Mouse (Mus musculus): ENCODE measurements around the gene Gabra3. TPM values are rescaled to one million over a fixed set of nuclear protein-coding genes. Genes with fewer than 3 reads are reported as not detected.

The Gabra3 gene
- not detected in 2 replicates for polyA plus RNA-seq (2012)

DNA sequence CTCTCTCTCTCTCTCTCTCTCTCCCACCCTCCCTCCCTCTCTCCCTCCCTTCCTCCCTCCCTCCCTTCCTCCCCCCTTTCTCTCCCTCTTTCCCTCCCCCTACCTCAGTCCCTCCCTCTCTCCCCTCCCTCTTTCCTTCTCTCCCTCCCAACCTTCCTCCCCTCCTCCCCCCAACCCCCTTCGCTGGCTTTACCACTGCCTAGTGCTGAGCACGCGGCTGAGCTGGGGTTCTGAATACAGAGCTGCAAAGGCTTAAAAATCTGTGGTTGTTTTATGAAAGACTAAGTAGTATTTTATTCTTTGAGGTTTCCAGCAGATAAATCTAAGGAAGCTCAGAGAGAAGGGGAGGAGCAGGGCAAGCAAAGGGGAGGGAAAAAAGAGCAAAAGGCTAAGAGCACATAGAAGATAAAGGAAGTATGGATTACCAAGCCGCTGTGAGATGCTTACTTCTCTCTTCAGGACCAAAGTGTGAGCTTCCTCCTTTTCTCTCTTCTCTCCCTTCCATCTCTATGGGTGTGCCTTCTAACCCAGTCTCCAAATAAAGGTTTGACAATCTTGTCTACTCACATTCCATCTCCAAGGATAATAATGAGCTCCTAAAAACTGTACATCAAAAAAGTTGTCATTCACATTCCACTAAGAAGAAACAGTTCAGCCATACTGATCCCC is at the start of gene Gabra3:
Gene Gabra3, minus strand, starts transcription at position 619 of the 669 bp plus-strand sequence.

GRCm38 (mm10) chrX:72386758-72387157 is 269.9 kb downstream of the Gabra3 start, which contains the start of gene Magea10:
Magea10 (minus strand) TSS chrX:72386858.

Other genes starting within 250 kb of the Gabra3 start
- gene Gabrq, start 168.3 kb upstream of the Gabra3 start, polyA plus RNA-seq (2012) = not detected in 2 replicates

Data from megakaryocyte-erythroid progenitor cell, adult 5 weeks (primary cell).